Mouse (Mus musculus): ENCODE measurements around the gene Map3k20.

Map3k20 gene

DNA sequence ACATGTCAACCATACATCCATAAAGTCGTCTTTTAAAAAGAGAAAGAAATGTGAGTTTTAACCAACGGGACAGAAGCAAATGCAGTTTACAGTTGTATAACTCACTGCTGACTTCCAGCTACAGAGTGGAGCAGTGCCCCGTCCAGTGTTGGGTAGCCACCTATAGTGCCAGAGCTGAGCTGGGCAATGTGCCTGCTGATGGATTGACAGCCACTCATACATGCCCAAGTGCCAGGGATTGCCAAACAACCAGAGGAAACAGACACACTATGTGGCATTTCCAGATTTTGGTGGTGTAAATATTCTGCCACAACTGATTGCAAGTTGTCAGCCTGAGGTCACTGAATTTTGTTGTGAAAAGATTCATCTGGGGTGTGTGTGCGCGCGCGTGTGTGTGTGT lies 139.2 kb downstream of the Map3k20 start:
- WGBS = 66% methylated on average over 7 of the region's 7 CpGs

DNA sequence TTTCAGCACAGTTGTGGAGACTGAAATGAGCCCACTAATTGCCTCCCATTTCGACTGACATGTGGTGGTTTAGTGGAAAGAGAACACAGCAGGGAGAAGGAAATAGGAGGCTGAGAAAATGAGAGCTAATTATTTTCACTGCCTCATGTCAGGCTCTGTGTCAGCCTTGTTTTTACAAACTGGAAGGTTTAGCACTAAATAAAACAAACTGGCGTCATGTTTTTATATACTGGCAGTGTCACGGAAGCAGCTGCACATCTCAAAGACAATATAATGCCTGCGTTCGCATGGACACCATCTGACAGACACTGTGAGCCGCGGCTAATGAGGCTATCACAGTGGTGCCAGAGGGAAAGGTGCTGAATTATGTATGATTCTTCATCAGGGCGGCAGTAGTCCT lies 141.3 kb downstream of the Map3k20 start:
- 26% methylated on average over 8 of the region's 8 CpGs for WGBS

DNA sequence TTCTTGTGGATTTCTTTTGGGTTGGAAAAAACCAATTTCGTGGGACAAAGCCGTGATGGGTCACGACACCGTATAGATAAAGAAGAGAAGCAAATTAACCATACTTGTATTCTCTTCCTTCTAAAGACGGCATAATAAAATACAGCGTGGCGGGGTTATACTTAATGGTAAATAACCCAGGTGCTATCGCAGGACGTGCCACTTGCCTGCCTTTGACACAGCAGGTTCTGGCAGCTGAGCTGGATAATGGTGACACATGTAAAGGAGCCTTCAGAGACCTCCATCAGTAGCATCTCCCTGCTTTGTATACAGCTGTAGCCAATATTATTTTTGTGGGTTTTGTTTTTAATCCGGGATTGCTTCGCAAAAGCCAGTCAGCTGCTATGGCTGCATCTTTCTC lies 141.9 kb downstream of the Map3k20 start:
- 33% methylated on average over 11 of the region's 11 CpGs for WGBS

DNA sequence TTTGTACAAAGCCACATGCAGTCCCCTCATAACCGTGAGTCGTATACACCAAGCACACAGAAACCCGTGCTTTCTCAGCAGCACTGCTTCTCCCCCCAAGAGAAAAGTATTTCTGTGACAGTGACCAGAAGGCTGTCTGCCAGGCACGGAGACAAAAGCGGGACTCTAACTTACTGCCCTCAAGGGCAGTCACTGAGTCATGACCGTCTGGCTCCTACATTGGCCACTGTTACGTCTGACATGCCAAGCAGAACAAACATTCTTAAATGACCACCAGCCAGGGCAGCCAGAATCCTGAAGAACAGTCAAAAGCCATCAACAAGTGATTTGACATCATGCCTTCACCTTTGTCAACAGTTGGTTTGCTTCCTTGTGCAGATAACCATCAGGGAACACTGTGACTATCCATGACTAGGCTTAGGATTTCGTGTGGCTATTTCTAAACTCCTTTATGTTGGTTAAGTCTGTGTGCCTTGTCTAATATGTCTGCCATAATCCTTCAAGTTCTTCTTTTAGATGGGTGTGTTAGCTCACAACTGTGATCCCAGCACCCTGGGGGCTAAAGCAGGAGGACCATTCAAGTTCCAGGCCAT lies 153.6 kb downstream of the Map3k20 start:
- WGBS = 93% methylated on average over 8 of the region's 8 CpGs

DNA sequence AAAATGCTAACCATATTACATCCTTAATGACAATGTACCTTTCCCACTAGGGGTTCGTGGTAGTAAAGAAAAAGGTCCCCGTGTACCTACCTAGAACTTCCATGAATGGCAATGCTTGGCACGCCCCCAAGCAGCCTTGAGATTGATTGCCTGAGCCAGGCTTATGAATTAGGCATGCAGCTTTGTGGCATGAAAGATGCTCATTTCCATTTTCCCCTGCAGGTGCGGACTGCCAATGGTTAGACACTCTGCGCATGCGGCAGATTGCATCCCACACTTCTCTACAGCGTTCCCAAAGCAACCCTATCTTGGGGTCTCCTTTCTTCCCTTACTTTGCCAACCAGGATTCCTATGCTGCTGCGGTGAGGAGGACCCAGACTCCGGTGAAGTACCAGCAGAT lies 155.6 kb downstream of the Map3k20 start:
- 55% methylated on average over 9 of the region's 9 CpGs for WGBS

DNA sequence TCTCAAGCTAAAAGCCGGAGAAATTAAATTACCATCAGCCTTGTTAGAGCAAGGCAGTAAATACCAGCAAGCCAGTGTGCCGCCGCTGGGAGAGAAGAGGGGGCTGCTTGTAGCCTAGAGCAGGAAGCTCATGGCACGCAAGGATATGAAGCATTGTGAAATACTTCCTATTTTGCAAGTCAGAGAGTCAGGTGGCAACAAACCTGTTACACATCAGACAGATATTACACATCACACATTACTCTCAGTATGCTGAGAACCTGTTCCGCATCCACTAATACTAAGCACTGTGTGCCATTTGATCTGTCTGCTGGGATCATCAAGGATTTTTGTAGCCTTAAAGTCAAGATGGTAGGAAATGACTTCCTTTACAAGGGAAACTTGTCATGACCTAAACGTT lies 157.4 kb downstream of the Map3k20 start:
- WGBS = 88% methylated on average over 6 of the region's 6 CpGs

DNA sequence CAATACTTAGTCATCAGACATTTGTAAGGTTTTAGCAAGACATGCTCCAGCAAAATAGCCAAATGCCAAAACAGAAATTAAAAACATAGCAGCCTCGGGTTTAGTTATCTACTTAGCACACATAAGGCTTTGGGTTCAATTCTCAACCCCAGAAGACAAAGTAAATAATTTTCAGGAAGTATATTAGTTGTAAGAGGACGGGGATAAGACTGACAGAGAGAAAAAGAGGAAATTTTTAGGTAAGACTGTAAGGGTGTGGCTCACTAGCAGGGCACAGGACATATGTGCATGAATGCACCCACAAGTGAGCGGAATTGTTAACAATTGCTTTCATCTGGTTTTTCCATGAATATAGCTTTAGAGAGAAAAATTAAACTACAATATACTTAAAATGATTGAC lies 158.5 kb downstream of the Map3k20 start:
- 91% methylated on average over 3 of the region's 3 CpGs for WGBS

DNA sequence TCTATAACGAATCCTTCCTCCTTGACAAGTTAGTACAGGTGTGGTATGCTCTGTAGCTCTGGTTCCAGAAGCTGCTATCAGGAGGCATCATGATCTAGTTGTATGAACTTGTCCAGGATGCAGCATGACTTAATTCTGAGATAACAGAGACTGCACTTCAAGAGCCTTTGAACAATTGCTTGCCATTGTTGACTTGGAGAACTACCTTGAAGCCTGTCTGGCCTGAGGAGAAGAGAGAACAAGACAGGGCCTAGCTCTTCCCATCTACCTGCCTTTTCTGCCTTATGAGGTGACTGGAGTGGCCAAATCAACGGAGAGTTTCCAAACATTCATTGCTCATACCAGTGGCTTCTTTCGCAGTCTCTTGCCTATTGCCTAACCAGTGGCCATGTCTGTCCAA lies 160.7 kb downstream of the Map3k20 start:
- 95% methylated on average over 3 of the region's 3 CpGs for WGBS

DNA sequence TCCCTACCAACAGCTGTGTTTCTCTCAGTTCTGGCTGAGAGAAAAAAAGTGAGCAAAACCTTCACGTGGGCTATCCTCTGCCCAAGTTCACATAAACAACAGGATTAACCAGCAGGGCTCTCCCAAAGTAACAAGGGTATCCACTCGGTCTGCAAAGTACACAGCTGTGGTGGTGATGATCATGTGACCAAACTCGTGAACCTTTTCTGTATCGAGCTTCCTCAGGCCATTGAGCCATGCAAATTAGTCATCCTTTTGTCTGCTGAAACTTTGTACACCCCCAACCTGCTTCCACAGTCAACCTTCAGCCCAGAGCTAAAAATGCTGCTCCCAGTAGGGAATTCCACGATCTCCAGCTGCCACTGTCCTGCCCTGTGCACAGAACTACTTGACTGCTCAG lies 161.2 kb downstream of the Map3k20 start:
- 52% methylated on average over 5 of the region's 5 CpGs for WGBS

DNA sequence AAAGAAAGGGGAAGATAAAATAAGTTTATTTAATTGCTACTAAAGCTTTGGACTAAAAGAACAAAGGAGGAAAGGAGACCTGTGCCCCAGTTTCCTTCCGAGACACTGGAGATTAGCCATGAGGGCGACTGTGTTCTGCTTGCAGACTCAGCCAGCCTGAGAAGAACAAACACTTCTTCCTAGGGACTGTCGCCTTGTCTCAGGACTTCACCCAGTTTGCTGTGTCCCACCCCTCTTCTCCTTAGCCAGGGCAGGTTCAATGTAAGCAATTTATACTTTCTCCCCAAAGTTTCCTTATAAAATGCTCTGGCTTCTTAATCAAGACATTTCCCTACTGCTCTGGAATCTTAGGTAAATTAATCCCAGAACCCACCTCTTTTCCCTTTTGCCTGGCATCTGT lies 168.1 kb downstream of the Map3k20 start:
- whole genome bisulfite sequencing = 60% methylated on average over 3 of the region's 3 CpGs

DNA sequence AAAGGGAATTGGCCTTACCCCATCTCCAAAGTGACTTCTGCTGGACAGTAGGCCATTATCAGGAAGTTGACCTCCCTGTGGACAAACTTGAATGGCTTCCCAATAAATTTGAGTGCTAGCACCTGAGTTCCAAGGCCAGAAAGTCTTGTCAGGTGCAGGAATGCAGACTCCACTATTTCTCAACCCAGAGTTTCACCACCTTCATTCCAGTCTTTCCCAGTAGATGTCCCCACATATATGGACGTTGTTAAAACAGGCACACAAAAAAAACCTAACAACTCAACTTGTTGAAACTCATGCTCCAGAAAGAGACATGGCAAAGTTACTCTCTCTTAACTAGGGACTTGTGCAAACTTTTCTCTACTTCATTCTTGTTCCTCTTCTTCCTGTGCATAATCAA lies 170.8 kb downstream of the Map3k20 start:
- WGBS = 73% methylated on average over 1 of the region's 1 CpGs

DNA sequence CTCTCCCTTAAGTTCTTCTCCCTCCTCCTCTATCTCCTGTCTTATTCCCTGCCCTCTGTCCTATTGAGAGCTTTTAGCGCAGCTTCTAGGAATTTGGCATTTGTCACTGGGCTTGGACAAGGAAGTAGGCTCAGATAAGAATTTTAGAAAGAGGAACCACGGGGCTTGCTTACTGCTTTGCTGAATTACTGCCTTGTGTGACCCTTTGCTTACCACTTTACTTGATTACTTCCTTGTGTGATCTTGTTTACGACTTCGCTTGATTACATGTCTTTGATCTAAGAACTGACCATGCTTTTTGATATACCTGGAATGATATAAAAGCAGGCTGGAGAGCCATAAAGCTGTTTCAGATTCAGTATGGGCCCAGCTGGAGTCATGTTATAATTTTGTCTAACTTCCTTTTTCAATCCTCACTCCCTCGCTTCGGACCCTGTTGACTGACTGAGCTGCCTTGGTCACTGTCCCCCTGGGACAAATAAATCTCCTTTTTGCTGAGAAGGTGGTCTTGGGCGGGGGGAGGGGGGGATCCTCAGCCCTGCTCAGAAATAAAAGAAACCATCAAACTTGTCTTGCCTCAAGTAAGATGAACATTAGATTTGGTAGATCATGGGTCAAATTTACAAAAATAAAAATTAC lies 179.1 kb downstream of the Map3k20 start:
- 80% methylated on average over 7 of the region's 7 CpGs for WGBS

DNA sequence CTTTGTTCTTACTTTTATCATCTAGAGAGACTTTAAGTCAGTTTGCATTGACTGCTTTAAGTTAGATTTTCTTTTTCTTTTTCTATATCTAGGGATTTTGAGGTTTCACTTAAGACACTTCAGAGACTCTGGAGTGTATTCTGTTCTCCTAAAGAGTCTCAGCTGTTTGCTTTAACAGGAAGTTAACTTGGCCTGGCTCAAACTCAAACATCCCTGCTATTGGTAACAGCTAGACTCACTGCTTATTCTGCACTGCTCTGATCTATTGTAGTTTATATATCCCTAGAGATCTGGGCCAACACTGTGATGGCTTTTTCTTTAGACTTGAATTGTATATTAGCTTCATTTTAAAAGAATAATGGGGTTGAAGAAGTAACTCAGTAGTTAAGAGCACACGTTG lies 182.2 kb downstream of the Map3k20 start:
- 86% methylated on average over 1 of the region's 1 CpGs for WGBS

DNA sequence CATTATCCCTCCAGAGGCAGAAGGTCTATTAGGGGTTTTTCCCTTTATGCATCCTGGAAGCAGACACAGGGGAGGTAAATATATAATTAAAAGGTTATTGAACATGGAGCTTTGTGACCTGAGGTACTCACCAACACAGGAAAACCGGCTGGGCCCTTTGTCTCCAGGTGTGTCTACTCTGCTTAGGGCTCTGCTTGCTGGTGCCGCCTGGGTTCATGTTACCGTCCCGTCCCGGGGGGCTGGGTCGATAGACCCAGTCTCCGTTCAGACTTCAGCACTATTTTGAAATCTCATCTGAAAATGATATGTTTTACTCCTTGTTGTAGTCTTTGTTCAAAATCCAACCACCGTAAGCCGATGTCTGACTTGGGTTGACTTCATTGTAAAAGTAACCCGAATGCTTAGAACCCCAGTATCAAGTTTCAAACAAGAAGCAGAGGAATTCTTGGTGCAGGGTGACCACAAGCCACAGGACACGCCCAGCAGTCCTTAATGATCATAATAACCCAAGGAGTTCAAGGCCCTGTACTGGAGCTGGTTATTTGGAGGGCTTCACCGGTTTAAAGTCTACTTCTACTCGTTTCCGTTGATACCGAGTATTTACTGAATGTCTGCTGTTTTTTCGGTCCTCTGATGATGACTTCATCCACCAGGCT lies 186.1 kb downstream of the Map3k20 start:
- WGBS = 84% methylated on average over 16 of the region's 16 CpGs

DNA sequence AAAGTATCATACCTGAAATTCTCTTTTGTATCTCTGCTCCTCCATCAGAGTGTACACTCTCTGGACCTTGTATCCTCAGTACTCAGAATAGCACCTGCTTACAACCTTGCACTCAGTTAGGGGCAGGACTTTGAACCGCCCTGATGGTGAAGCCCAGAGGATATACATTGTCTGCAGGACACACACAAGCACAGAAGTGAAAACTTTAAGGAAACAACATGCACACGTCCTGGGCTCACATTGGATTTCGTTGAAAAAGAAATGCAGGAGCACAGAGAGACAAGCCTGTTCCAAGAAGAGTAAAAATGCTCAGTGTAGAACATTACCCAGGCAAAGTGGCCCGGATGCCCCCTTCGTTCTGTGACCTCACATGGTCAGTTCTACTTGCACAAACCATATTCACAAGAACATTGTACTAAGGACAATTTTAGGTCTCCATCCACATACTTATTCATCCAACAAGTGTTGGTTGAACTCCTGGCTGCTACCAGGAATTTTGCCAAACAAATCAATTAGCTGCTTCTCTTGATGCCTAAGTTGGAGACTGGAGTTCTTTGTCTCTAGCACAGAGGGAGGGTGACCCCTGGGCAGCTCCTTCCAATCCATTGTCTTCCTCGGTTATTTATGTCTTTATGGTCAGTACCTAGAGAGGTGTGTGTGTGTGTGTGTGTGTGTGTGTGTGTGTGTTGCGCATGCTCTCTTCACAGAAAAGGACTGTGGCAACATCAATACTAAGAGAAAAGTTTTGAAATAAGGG lies 189.3 kb downstream of the Map3k20 start:
- WGBS = 40% methylated on average over 7 of the region's 7 CpGs

DNA sequence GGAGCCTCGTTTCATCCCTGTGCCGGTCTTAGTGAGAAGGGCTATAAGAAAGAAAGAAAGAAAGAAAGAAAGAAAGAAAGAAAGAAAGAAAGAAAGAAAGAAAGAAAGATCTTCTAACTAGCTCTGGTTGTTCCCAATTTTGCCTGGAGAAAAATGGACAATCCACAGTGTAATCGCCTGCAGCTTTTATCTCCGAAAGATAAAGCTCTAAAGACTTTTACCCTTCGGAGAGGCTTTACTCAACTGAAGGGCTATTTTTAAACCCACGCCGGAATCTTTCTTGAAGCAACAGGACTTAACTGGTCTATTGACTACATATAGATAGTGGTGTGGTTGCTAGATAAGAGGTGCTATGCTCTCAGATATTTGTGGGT lies 190.0 kb downstream of the Map3k20 start:
- 5% methylated on average over 7 of the region's 7 CpGs for WGBS

DNA sequence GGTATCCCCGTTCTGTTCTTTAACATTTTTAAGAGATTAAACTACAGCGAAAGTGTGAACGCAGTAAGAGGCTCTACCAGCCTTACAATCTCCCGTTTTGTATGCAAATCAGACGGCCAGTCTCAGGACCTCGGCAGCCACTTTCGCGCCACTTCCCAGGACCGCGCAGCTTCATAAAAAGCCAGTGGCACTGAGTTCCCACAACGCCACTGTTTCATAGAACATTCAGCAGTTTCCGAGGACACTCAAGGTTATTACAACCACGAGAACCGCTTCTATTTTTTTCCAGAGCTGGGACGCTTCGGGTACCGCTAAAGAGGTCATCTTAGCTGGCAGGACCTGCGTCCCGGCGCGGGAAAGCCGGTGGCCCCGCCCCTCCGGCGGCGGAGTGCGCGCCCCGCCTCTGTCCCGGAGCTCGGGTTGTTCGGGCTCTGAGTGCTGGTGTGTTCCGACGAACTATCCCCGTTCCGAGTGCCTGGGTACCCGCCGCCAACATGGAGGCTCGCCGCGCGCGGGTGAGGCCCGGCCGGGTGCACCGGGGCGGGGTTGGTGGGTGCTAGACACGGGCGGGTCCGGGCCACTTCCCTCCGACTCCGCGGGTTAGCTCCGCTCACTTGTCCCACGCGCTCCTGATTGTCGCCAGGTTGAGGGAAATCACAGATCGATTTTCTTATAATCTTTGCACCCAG lies 190.5 kb downstream of the Map3k20 start, which contains the start of gene Cdca7:
Gene Cdca7 (plus strand): TSS at position 363 of the 689 bp plus-strand sequence.
- under 1% methylated on average over 58 of the region's 58 CpGs for WGBS

DNA sequence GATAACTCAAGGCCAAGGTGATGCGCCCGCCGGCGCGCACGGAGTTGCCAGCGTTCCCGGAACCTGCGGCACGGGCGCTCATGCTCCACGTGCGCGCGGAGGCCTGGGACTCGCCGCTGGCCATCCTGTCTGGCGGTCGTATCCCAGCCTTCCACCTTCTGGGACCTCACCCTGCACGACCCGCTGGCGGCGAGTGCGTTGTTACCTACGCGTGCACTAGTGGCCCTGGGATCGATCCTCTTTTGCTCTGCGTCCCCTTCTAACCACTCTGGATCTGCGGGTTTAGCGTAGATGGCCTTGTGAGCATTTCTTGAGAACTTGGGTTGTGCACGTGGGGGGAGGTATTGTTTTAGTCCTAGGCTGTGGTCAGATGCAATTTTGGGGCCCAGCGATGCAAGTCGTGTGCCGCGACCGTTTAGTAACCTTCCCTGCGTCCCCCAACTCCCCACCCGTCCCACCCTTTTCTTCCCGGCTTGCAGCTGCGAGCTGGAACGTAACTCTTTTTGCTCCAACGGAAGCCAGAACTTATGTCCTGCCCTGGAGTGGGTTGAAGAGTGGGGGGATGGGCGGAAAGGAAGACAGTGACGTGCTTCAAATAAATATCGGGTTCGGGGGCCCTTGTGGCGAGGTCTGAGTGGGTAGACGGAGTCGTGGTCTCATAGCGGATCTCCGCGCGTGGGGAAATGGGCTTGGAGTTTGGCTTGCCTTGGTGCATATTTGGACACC lies 191.2 kb downstream of the Map3k20 start:
- whole genome bisulfite sequencing = 3% methylated on average over 53 of the region's 53 CpGs

DNA sequence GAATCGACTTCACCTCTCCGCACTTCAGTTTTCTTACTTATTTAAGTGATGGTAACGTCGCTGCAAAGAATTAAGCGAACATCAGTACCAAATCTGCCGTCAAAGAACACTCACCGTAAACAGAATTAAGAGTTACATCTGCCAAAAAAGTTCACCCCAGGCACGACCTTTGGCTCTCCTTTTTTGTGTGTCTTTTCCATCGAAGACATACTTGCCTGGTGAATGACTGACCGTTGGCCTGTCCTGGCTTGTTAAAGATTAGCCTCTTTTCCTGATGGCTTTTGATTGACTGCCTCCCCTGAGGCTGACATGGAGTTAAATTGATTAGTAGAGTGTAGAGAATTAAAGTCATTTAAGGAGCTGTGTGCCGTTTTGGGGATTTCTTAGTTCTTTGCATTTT lies 191.8 kb downstream of the Map3k20 start:
- WGBS = 36% methylated on average over 11 of the region's 11 CpGs

DNA sequence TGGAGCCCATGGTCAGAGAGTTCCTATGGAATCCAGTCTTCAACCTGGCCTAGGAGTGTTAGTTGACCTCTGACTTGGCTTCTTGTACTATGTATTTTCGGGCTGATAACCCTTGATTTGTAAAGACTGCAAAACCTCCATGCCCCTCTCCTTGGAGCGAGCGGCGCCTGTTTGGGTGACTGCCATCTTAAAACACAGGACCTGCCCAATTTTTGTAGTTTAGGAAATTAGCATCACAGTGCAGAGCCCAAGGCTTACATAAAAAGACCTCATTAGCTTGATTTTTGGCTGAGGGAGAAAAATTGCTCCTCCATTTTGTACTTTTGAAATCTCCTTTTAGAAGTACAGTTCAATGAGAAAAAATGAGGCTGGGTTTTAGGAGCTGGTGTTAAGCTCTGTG lies 192.7 kb downstream of the Map3k20 start:
- WGBS = 77% methylated on average over 4 of the region's 4 CpGs

DNA sequence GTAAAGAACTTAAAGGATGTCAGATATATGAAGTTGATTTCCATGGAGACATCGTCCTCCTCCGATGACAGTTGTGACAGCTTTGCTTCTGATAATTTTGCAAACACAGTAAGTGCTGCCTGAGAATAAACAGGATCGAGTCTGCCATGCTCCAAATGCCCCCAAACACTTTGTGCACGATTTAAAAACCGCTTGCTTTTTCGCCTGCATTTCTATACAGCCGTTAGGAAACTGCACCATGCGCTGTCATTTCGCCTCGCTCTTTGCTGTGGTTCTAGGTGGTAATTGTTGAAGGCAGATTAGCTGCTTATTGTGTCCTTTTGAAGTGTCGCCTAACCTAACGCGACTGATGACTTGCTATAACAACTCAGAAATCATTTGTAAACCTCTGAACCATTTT lies 193.5 kb downstream of the Map3k20 start:
- 60% methylated on average over 13 of the region's 13 CpGs for WGBS

All from cerebral cortex, adult 2 months (tissue).